Mouse (Mus musculus) granulocyte monocyte progenitor cell, adult 5-6 weeks (primary cell): Measurements from ENCODE around the gene Nktr. TPM values are rescaled to one million over a fixed set of nuclear protein-coding genes. Genes with fewer than 3 reads are reported as not detected.
A peak's percentile ranks its signal among the peaks of the same experiment; 100 is the strongest.

Experiments used
- ATAC-seq: replicated peaks from 2 replicates; pipeline ENCODE4 v1.8.0; 2016; ENCODE audit warnings: mild to moderate bottlenecking, moderate TSS enrichment, inconsistent platforms; ENCODE audit not compliant: poor library complexity, severe bottlenecking
- total RNA-seq, 2 experiments: library from RNA; stranded (forward) in 1 of 2; stranded (reverse) in 1 of 2; fragments of 200-712, 200-1000 nt in 1 of 2; fragments of >200 nt in 1 of 2; fragmentation: Nextera tagmentation in 1 of 2; gene quantifications; 2 replicates each; pipeline ENCODE4 v1.2.3; 2014 to 2017

Nktr gene
- total RNA-seq, 2 experiments from 2014 or later = 131 to 140 TPM

DNA sequence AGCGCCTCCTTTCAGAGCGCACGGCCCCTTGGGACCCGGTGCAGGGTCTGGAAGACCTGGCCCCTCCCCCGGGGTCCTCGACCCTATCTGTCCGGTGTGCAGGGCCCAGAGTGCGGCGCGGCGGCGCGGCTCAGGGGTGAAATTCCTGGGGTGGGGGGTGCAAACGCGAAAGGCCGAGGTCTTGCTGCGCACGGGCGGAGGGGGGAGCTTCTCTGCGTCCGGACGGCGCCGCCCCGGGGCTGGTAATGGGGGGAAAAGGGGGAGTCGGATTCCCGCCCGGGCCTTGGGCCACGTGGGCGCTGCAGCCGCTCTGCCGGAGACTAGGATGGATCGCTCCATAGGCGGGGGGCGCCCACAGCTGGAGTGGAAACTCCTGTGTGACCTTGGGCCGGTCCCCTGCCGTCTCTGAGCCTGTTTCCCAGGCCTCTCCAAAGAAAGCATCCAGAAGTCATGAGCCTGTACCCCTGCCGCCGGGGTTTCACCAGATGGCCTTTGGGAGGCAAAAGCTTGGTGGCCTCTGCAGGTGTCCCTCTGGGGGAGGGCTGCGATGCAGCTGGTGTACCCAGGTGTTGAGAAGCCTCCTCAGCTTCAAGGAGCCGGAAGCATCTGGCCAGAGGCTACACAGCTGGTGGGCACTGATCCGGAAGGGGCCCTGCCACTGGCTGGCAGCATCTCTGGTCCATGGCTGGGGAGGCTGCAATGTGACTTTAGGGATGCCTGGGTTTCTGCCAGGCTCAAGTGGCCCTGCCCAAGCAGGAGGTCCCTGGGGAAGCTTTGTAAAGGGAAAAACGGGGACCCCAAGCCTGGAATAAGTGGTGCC, 41.5 kb downstream of the Nktr start:
- peak; percentile 16 for ATAC-seq

- no peak for ATAC-seq
Observed at GRCm38 (mm10) chr9:121761091-121761665, 42.2 kb downstream of the Nktr start.

DNA sequence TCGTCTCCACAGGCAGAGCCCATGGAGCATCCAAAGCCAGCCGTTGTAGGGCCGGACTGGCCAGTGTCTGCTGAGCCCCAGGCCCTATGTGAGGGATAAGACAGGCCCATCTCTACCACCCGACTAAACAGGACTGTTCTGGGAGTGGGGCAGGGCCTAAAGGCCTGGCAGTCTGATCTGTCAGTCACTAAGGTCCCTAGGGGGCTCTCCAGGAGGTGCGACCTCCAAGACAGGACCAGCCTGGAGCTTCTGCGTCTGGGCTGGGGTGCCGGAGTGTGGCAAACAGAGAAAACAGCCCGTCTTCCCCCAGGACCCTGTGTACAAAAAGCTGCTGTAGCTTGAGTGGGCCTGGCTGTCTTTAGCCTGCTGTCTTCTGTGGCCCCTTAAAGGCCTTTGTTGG, 42.8 kb downstream of the Nktr start:
- no peak for ATAC-seq

DNA sequence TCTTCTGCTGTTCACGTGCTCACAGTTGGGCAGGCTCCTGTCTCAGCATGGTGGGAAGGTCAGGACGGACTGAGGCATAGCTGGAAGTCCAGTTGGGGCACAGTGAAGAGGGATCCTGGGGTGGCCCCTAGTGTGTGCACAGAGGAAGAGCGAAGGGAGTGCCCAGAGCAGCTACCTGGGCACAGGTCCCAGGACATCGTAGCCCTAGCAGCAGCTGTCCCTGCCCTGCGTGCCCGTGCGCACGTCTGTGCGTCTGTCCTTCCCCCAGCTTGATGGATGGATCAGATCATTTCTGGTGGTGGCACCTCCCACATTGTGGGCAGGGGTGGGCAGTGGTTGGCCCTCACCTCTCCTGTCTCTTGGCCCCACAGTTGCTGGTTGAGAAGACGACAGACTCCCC, 43.3 kb downstream of the Nktr start:
- no peak for ATAC-seq

DNA sequence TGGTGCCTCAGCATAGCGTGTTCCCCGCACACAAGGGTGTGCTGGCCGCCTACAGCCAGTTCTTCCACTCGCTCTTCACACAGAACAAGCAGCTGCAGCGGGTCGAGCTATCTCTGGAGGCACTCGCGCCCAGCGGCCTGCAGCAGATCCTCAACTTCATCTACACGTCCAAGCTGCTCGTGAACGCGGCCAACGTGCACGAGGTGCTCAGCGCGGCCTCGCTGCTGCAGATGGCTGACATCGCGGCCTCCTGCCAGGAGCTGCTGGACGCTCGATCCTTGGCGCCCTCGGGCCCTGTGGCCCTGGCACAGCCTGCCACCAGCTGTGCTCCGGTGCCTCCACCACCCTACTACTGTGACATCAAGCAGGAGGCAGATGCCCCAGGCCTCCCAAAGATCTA, 43.8 kb downstream of the Nktr start:
- no peak for ATAC-seq

GRCm38 (mm10) chr9:121763716-121764115, 44.7 kb downstream of the Nktr start:
- ATAC-seq = no peak

- no peak for ATAC-seq
Observed at GRCm38 (mm10) chr9:121765166-121765855, 46.3 kb downstream of the Nktr start.

DNA sequence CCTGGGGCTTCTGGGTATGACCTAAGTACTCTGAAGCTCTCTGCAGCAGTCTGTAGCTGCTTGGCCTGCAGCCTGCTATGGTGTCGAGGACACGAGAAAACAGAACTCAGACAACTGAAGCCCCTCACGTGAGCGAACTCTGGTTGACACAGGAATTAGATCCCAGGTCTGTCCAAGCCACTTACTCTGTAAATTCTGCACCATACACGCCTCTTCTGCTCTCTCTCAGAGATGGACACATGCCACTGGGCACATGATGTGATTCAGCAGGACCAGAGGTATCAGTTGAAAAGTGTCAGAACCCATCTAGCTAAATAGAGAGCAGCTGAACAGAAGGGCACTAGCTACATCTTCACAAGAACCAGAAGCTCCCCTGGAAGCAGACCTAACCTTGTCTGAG, 53.4 kb downstream of the Nktr start:
- ATAC-seq = no peak

- ATAC-seq = no peak
Observed at GRCm38 (mm10) chr9:121775951-121776350, 57.0 kb downstream of the Nktr start.

DNA sequence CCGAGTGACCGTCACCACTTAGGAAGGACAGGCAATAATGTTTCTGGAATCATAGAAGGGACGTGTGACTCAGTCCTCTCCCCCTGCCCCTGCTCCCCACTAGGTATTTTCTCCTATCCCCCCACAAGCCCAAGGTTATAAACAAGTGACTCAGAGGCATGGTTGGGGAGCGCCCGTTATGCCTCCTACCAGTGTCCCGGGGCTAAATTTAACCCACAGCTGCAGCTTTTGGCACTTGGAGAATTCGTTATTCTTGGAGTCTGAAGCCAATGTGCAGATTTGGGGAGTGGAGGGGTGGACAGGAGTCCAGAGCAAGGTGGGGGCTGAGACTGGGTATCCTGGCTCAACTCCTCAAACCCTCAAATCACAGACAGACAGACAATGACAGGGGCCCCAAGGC, 57.5 kb downstream of the Nktr start:
- ATAC-seq = no peak

DNA sequence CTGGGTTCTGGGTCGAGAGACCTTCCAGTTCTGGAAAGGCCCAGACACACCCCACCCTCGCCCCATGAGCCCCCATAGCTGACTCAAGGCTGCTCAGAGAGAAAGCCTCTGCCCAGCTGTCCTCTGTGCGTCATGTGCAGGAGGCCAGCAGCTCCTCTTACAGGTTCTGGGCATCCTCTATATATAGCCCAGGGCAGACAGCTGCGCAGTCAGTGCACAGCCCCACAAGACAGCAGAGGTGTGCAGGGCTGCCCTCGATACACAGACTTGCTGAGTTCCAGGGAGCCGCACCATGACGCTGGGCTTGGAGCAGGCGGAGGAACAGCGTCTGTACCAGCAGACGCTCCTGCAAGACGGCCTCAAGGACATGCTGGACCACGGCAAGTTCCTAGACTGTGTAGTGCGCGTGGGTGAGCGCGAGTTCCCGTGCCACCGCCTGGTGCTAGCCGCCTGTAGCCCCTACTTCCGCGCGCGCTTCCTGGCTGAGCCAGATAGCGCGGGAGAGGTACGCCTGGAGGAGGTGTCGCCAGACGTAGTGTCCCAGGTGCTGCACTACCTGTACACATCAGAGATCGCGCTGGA, 58.6 kb downstream of the Nktr start, which contains the start of gene Klhl40:
Klhl40 (plus strand) TSS at position 124 of the 582 bp plus-strand sequence.
- ATAC-seq = peak; percentile 36

DNA sequence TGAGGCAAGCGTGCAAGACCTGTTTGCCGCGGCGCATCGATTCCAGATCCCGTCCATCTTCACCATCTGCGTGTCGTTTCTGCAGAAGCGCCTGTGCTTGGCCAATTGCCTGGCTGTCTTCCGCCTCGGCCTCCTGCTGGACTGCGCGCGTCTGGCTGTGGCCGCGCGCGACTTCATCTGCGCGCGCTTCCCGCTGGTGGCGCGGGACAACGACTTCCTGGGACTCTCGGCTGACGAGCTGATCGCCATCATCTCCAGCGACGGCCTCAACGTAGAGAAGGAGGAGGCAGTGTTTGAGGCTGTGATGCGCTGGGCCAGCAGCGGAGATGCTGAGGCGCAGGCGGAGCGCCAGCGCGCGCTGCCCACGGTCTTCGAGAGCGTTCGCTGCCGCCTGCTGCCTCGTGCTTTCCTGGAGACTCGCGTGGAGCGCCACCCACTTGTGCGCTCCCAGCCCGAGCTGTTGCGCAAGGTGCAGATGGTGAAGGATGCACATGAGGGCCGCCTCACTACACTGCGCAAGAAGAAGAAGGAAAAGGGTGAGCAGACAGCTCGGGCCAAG, 59.2 kb downstream of the Nktr start:
- peak; percentile 65 for ATAC-seq

- ATAC-seq = no peak
Observed at GRCm38 (mm10) chr9:121784801-121785200, 65.8 kb downstream of the Nktr start.

- ATAC-seq = no peak
Observed at GRCm38 (mm10) chr9:121785261-121785660, 66.3 kb downstream of the Nktr start.

DNA sequence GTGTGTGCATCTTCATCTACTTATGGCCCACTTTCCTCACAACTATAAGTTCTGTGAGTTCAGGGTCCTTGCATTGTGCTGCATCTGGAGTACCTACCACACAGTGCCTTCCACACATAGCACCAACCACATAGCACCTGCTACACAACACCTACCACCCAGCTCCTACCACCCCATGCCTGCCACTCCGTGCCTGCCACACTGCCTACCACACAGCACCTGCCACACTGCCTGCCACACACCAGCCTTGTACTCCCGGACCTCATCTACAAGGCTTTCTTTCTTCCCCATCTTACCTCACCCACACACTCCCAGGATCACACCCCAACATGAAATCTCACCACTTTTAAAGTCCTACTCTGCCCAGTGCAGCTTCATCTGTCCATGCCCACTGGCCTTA, 67.4 kb downstream of the Nktr start:
- ATAC-seq = no peak

DNA sequence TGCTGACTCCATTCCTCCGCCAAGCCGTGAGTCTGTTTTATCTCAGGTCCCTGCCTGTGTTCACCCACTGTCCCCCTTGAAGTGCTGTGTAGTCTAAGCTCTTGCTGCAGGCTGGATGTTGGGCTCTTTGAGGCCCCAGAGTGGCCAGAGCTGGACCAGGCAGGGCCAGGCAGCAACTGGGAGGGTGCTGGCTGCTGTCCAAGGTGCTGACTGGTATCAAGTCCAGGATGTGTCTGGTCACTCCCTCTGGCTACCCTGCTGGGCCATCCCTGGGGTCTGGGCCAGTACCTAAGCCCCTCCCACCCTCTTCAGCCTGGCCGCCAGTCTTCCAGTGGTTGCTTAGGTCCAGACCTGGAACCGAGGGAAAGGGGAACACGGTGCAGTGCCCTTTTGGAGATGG, 72.2 kb downstream of the Nktr start:
- peak; percentile 71 for ATAC-seq

DNA sequence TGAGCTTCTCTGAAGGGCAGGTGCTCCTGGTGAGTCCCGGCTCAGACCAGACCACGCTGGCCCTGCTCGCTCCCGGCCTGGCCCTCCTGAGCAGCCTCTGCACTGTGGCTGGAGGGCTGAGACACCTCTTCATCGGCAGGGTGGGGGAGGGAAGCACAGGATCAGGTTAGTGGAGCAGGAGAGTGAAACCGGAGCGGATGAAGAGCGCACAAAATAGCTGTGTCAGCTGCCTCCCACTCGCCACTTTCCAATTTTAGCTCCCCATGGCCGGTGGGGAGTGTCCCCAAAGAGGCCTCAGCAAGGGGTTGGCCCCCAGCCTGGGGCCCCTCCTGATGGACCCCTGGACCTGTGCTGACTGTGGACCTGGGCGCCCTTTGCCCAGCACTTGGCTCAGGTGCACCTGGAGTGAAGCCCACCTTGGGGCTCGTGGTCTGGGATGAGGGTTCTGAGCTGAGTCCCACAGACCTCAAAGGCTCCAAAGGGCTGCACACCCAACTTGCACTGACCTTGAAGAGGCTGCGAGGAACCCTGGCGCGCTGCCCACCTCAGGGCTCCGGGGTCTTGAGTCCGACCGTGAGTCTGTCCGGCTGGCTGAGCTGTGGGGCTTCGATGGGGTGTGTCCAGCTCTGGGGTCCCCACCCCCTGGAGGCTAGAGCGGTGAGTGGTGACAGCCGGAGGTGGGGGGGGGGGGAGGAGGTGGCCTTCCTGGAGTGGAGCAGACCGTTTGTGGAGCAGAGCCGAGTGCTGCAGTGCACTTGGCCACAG, 73.0 kb downstream of the Nktr start, which contains the start of gene Hhatl:
Hhatl (minus strand) TSS at position 751 of the 765 bp plus-strand sequence.
- no peak for ATAC-seq

- no peak for ATAC-seq
Observed at GRCm38 (mm10) chr9:121794972-121795539, 76.1 kb downstream of the Nktr start.

DNA sequence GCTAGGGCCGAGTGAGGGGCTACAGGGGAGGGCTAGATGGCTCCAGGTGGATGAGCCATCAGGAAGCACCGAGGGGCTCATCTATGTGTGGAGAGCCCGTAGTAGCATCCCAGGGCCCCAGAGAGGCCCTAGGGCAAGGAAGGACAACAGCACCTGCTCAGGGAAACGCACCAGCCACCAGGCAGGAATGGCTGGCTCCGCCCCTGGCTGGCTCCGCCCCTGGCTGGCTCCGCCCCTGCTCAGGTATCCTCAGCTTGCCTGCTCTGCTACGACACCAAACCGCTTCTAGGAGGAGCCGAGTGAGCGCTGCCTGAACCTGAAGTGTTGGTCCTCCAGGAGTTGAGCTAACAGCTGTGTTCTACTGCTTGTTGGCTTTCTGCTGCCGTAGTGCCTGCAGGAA, 78.8 kb downstream of the Nktr start:
- ATAC-seq = no peak
